Comparison of ENCODE assay signal across 8 mouse cellular contexts in genomic region chr9:42788471-42788870, GRCm38 (mm10).
DNase-seq lines count a peak whose midpoint lies in the region; ATAC-seq lines count a peak whose summit lies in the region.

No protein-coding gene starts in this region.

- peak; percentile 83 for ATAC-seq in common myeloid progenitor, adult 5-6 weeks (replicated peaks; ENCODE audit: low read depth, poor library complexity, severe bottlenecking)
- ATAC-seq in erythroid progenitor cell, adult 5-6 weeks (replicated peaks; ENCODE audit: low FRiP score, poor library complexity, severe bottlenecking), result no peak

- peak; percentile 9 for DNase-seq in heart, adult 8-10 months (ENCODE audit: low spot score)
- DNase-seq in heart, adult 11 months, result no peak
- DNase-seq in thymus, postnatal 0 days (ENCODE audit: low spot score), result peak; percentile 7
- no peak for DNase-seq in thymus, postnatal 36 days
- DNase-seq in kidney, adult 8-10 months, result peak; percentile 31 to 60
- peak; percentile 36 to 62 for DNase-seq in lung, postnatal 4 days

Comparison
In these comparisons a context has a peak if more than half of its experiments do, and no peak if none do; other contexts are left out.
1. DNase-seq: peak in heart, adult 8-10 months (single experiment), thymus, postnatal 0 days (single experiment), kidney, adult 8-10 months (2 of 2) and lung, postnatal 4 days (2 of 2); none in heart, adult 11 months (single experiment) and thymus, postnatal 36 days (0 of 2).